Mouse (Mus musculus): ENCODE results near the gene Sdc4. TPM values are rescaled to one million over a fixed set of nuclear protein-coding genes. Genes with fewer than 3 reads are reported as not detected.

Gene Sdc4
- polyA plus RNA-seq (2014; fragmentation: Nextera tagmentation; extraction: Ambion mirVana) = 15.3 and 15.9 TPM in 2 replicates

- ATAC-seq (replicated peaks; ENCODE audit: low FRiP score) (0 out of 2 replicates have a peak, but pooled peaks have one; percentile 17), DNase-seq (ENCODE audit: low spot score) (no peak)
- Histone ChIP-seq H3K9ac (ENCODE audit: low read length) (peak within 1 kb of the TSS; percentile 73), H3K9me3 (ENCODE audit: control insufficient read depth, low read length) (no peaks in the 10 kb centered on the region), H3K27me3 (ENCODE audit: control insufficient read depth, insufficient read depth, low read length) (peaks cover 5% of the 10 kb centered on the region; the same call in 1 of the 2 replicates), H3K27ac (ENCODE audit: low read depth, low read length) (no peak within 1 kb of the TSS), H3K4me1 (replicated peaks; ENCODE audit: control insufficient read depth, insufficient read depth, low read length) (peaks cover 9% of the 10 kb centered on the region), H3K4me3 (ENCODE audit: low read depth, low read length) (peak within 1 kb of the TSS; percentile 56), H3K36me3 (ENCODE audit: control insufficient read depth, insufficient read depth, low read length) (no peaks in the 10 kb centered on the region), H3K4me2 (ENCODE audit: low read depth, low read length, severe bottlenecking) (peak within 1 kb of the TSS; percentile 90)
- WGBS = 6% methylated on average over 18 of the region's 18 CpGs
These were observed at the start of gene Sdc4 for GRCm38 (mm10) chr2:164443460-164444000. TSS of gene Sdc4 (minus strand) at chr2:164443887.

GRCm38 (mm10) chr2:164487812-164488211 lies 44.1 kb upstream of the Sdc4 start:
- Histone ChIP-seq H3K9me3 (ENCODE audit: control insufficient read depth, low read length) (no peaks in the 10 kb centered on the region), H3K36me3 (ENCODE audit: control insufficient read depth, insufficient read depth, low read length) (no peaks in the 10 kb centered on the region), H3K9ac (ENCODE audit: low read length) (no peak overlapping the region), H3K27me3 (ENCODE audit: control insufficient read depth, insufficient read depth, low read length) (peaks cover 18% of the 10 kb centered on the region), H3K4me2 (ENCODE audit: low read depth, low read length, severe bottlenecking) (no peak overlapping the region), H3K4me1 (replicated peaks; ENCODE audit: control insufficient read depth, insufficient read depth, low read length) (peaks cover 6% of the 10 kb centered on the region), H3K27ac (ENCODE audit: low read depth, low read length) (no peak overlapping the region), H3K4me3 (ENCODE audit: low read depth, low read length) (no peak overlapping the region)
- DNase-seq (ENCODE audit: low spot score) = no peak
- 63% methylated on average over 9 of the region's 9 CpGs for WGBS
- no peak for ATAC-seq (replicated peaks; ENCODE audit: low FRiP score)

GRCm38 (mm10) chr2:164487115-164487527 lies 43.4 kb upstream of the Sdc4 start:
- H3K9me3 ChIP-seq (ENCODE audit: control insufficient read depth, low read length) = no peaks in the 10 kb centered on the region
- DNase-seq (ENCODE audit: low spot score) (no peak), ATAC-seq (replicated peaks; ENCODE audit: low FRiP score) (no peak)
- peak overlapping the region; percentile 99 for H3K4me2 ChIP-seq (ENCODE audit: low read depth, low read length, severe bottlenecking)
- peak overlapping the region; percentile 72 for H3K4me3 ChIP-seq (ENCODE audit: low read depth, low read length)
- no peak overlapping the region for H3K27ac ChIP-seq (ENCODE audit: low read depth, low read length)
- H3K27me3 ChIP-seq (ENCODE audit: control insufficient read depth, insufficient read depth, low read length) = peaks cover 18% of the 10 kb centered on the region
- peak overlapping the region; percentile 75 for H3K9ac ChIP-seq (ENCODE audit: low read length)
- 12% methylated on average over 11 of the region's 11 CpGs for WGBS
- H3K4me1 ChIP-seq (replicated peaks; ENCODE audit: control insufficient read depth, insufficient read depth, low read length) = peaks cover 6% of the 10 kb centered on the region
- H3K36me3 ChIP-seq (ENCODE audit: control insufficient read depth, insufficient read depth, low read length) = no peaks in the 10 kb centered on the region

- WGBS = 1% methylated on average over 73 of the region's 90 CpGs
- Histone ChIP-seq H3K27ac (ENCODE audit: low read depth, low read length) (no peak overlapping the region), H3K4me1 (replicated peaks; ENCODE audit: control insufficient read depth, insufficient read depth, low read length) (peaks cover 6% of the 10 kb centered on the region), H3K36me3 (ENCODE audit: control insufficient read depth, insufficient read depth, low read length) (no peaks in the 10 kb centered on the region), H3K4me2 (ENCODE audit: low read depth, low read length, severe bottlenecking) (peak overlapping the region; percentile 99), H3K4me3 (ENCODE audit: low read depth, low read length) (peak overlapping the region; percentile 72), H3K9ac (ENCODE audit: low read length) (peak overlapping the region; percentile 75), H3K9me3 (ENCODE audit: control insufficient read depth, low read length) (no peaks in the 10 kb centered on the region), H3K27me3 (ENCODE audit: control insufficient read depth, insufficient read depth, low read length) (peaks cover 18% of the 10 kb centered on the region)
- peak; percentile 70 for DNase-seq (ENCODE audit: low spot score)
- ATAC-seq (replicated peaks; ENCODE audit: low FRiP score) = 0 out of 2 replicates have a peak, but pooled peaks have one; percentile 42
These were observed 42.8 kb upstream of the Sdc4 start for GRCm38 (mm10) chr2:164486258-164487114.

- Histone ChIP-seq H3K4me1 (replicated peaks; ENCODE audit: control insufficient read depth, insufficient read depth, low read length) (peaks cover 6% of the 10 kb centered on the region), H3K27me3 (ENCODE audit: control insufficient read depth, insufficient read depth, low read length) (peaks cover 18% of the 10 kb centered on the region), H3K27ac (ENCODE audit: low read depth, low read length) (no peak within 1 kb of the TSS), H3K9me3 (ENCODE audit: control insufficient read depth, low read length) (no peaks in the 10 kb centered on the region), H3K9ac (ENCODE audit: low read length) (peak within 1 kb of the TSS; percentile 75), H3K4me2 (ENCODE audit: low read depth, low read length, severe bottlenecking) (peak within 1 kb of the TSS; percentile 99), H3K4me3 (ENCODE audit: low read depth, low read length) (peak within 1 kb of the TSS; percentile 72), H3K36me3 (ENCODE audit: control insufficient read depth, insufficient read depth, low read length) (no peaks in the 10 kb centered on the region)
- peak; percentile 60 for DNase-seq (ENCODE audit: low spot score)
- ATAC-seq (replicated peaks; ENCODE audit: low FRiP score) = 0 out of 2 replicates have a peak, but pooled peaks have one; percentile 36
- 1% methylated on average over 26 of the region's 26 CpGs for WGBS
These were observed 42.1 kb upstream of the Sdc4 start, which contains the start of gene Dbndd2 for GRCm38 (mm10) chr2:164485681-164486257. TSS of gene Dbndd2 (plus strand) at chr2:164486106.

- Histone ChIP-seq H3K4me2 (ENCODE audit: low read depth, low read length, severe bottlenecking) (no peak within 1 kb of the TSS), H3K27me3 (ENCODE audit: control insufficient read depth, insufficient read depth, low read length) (no peaks in the 10 kb centered on the region), H3K36me3 (ENCODE audit: control insufficient read depth, insufficient read depth, low read length) (no peaks in the 10 kb centered on the region), H3K27ac (ENCODE audit: low read depth, low read length) (no peak within 1 kb of the TSS), H3K4me3 (ENCODE audit: low read depth, low read length) (no peak within 1 kb of the TSS), H3K9me3 (ENCODE audit: control insufficient read depth, low read length) (no peaks in the 10 kb centered on the region), H3K4me1 (replicated peaks; ENCODE audit: control insufficient read depth, insufficient read depth, low read length) (no peaks in the 10 kb centered on the region), H3K9ac (ENCODE audit: low read length) (no peak within 1 kb of the TSS; the same call in 1 of the 2 replicates)
- 86% methylated on average over 6 of the region's 6 CpGs for WGBS
- DNase-seq (ENCODE audit: low spot score) (no peak), ATAC-seq (replicated peaks; ENCODE audit: low FRiP score) (no peak)
These were observed 29.9 kb upstream of the Sdc4 start, which contains the start of gene Trp53tg5 for GRCm38 (mm10) chr2:164473624-164474023. TSS of gene Trp53tg5 (minus strand) at chr2:164473724.

- ATAC-seq (replicated peaks; ENCODE audit: low FRiP score) (no peak), DNase-seq (ENCODE audit: low spot score) (peak; percentile 64)
- H3K27ac ChIP-seq (ENCODE audit: low read depth, low read length) = no peak overlapping the region
- no peak overlapping the region for H3K4me2 ChIP-seq (ENCODE audit: low read depth, low read length, severe bottlenecking)
- no peak overlapping the region for H3K4me3 ChIP-seq (ENCODE audit: low read depth, low read length)
- 29% methylated on average over 10 of the region's 10 CpGs for WGBS
- no peaks in the 10 kb centered on the region for H3K27me3 ChIP-seq (ENCODE audit: control insufficient read depth, insufficient read depth, low read length)
- no peaks in the 10 kb centered on the region for H3K9me3 ChIP-seq (ENCODE audit: control insufficient read depth, low read length)
- H3K9ac ChIP-seq (ENCODE audit: low read length) = no peak overlapping the region
- no peaks in the 10 kb centered on the region; the same call in 1 of the 2 replicates for H3K36me3 ChIP-seq (ENCODE audit: control insufficient read depth, insufficient read depth, low read length)
- H3K4me1 ChIP-seq (replicated peaks; ENCODE audit: control insufficient read depth, insufficient read depth, low read length) = no peaks in the 10 kb centered on the region
These were observed 26.6 kb upstream of the Sdc4 start for GRCm38 (mm10) chr2:164470254-164470653.

- Histone ChIP-seq H3K9ac (ENCODE audit: low read length) (no peak overlapping the region), H3K4me3 (ENCODE audit: low read depth, low read length) (no peak overlapping the region), H3K36me3 (ENCODE audit: control insufficient read depth, insufficient read depth, low read length) (no peaks in the 10 kb centered on the region; the same call in 1 of the 2 replicates), H3K27me3 (ENCODE audit: control insufficient read depth, insufficient read depth, low read length) (no peaks in the 10 kb centered on the region), H3K9me3 (ENCODE audit: control insufficient read depth, low read length) (no peaks in the 10 kb centered on the region), H3K4me1 (replicated peaks; ENCODE audit: control insufficient read depth, insufficient read depth, low read length) (peaks cover 2% of the 10 kb centered on the region; the same call in 1 of the 2 replicates), H3K27ac (ENCODE audit: low read depth, low read length) (no peak overlapping the region), H3K4me2 (ENCODE audit: low read depth, low read length, severe bottlenecking) (no peak overlapping the region)
- no peak for ATAC-seq (replicated peaks; ENCODE audit: low FRiP score)
- DNase-seq (ENCODE audit: low spot score) = no peak
- WGBS = 83% methylated on average over 5 of the region's 5 CpGs
These were observed 23.1 kb upstream of the Sdc4 start for GRCm38 (mm10) chr2:164466787-164467186.
